Mouse (Mus musculus): Measurements from ENCODE around the gene Kdelr3.

Kdelr3 gene

GRCm38 (mm10) chr15:79575543-79576222, 59.5 kb downstream of the Kdelr3 start:
- no peak for DNase-seq (ENCODE audit: low spot score in 2 of 2)

- DNase-seq (ENCODE audit: low spot score in 2 of 2) = no peak
Measured at GRCm38 (mm10) chr15:79576947-79577346, 60.7 kb downstream of the Kdelr3 start.
